Mouse (Mus musculus) forebrain, embryonic 11.5 days (tissue): ENCODE measurements at regions not wholly inside any gene's neighbourhood (a gene's known extent, or its start where the extent isn't known, plus 50 kb on each side); places are given as distances from the start of the nearest gene placed in this dataset.

ENCODE experiments used
- ATAC-seq: fragments of 200-750 bp; cut with Nextera tagmentation; replicated peaks from 2 replicates; pipeline ENCODE4 v1.8.0; 2017; ENCODE audit warnings: moderate TSS enrichment; ENCODE audit not compliant: low FRiP score
- DNase-seq: peaks from one replicate; pipeline ENCODE4 v3.0.0-alpha.2; 2017; ENCODE audit warnings: low spot score
- H3K27ac ChIP-seq: fragments of 300-500 bp; sonication (generic); 2 replicates; pipeline ENCODE4 v1.5.1; 2014; ENCODE audit warnings: low read depth, low read length
- H3K27me3 ChIP-seq: fragments of 300-500 bp; sonication (generic); 2 replicates; pipeline ENCODE4 v1.6.1; 2014; ENCODE audit warnings: mild to moderate bottlenecking, low read length, mixed read lengths; ENCODE audit not compliant: control insufficient read depth, insufficient read depth
- H3K36me3 ChIP-seq: fragments of 300-500 bp; sonication (generic); 2 replicates; pipeline ENCODE4 v1.6.1; 2014; ENCODE audit warnings: mild to moderate bottlenecking, low read length, moderate library complexity, mixed read lengths; ENCODE audit not compliant: control insufficient read depth, insufficient read depth
- H3K4me1 ChIP-seq: fragments of 300-500 bp; sonication (generic); replicated peaks from 2 replicates; pipeline ENCODE4 v1.6.1; 2014; ENCODE audit warnings: low read length, mixed read lengths; ENCODE audit not compliant: control insufficient read depth, insufficient read depth
- H3K4me2 ChIP-seq: fragments of 300-500 bp; sonication (generic); 2 replicates; pipeline ENCODE4 v1.6.1; 2014; ENCODE audit warnings: low read depth, mild to moderate bottlenecking, low read length, moderate library complexity, mixed read lengths; ENCODE audit not compliant: severe bottlenecking
- H3K4me3 ChIP-seq: fragments of 300-500 bp; sonication (generic); 2 replicates; pipeline ENCODE4 v1.5.1; 2014; ENCODE audit warnings: low read depth, low read length
- H3K9ac ChIP-seq: fragments of 300-500 bp; sonication (generic); 2 replicates; pipeline ENCODE4 v1.6.1; 2014; ENCODE audit warnings: low read length
- H3K9me3 ChIP-seq: fragments of 300-500 bp; sonication (generic); 2 replicates; pipeline ENCODE4 v1.6.1; 2016; ENCODE audit warnings: low read length, mixed read lengths; ENCODE audit not compliant: control insufficient read depth
- WGBS: fragments of 180-500 bp; shearing (Covaris S2); extraction: QIAGEN DNeasy Blood & Tissue Kit; methylation state at CpG from one replicate; pipeline ENCODE4 v1.1.7; 2014; 5-methylcytosine and 5-hydroxymethylcytosine counted together

GRCm38 (mm10) chr1:187413881-187414280, 194.7 kb upstream of the Esrrg start:
- no peaks in the 10 kb centered on the region for H3K4me1 ChIP-seq
- no peak for ATAC-seq
- no peak overlapping the region for H3K27ac ChIP-seq
- no peaks in the 10 kb centered on the region for H3K27me3 ChIP-seq
- H3K9ac ChIP-seq: no peak overlapping the region
- DNase-seq: no peak
- no peaks in the 10 kb centered on the region for H3K36me3 ChIP-seq
- no peak overlapping the region for H3K4me2 ChIP-seq
- H3K9me3 ChIP-seq: no peaks in the 10 kb centered on the region
- no peak overlapping the region for H3K4me3 ChIP-seq
- WGBS: 90% methylated on average over 6 of the region's 6 CpGs

DNA sequence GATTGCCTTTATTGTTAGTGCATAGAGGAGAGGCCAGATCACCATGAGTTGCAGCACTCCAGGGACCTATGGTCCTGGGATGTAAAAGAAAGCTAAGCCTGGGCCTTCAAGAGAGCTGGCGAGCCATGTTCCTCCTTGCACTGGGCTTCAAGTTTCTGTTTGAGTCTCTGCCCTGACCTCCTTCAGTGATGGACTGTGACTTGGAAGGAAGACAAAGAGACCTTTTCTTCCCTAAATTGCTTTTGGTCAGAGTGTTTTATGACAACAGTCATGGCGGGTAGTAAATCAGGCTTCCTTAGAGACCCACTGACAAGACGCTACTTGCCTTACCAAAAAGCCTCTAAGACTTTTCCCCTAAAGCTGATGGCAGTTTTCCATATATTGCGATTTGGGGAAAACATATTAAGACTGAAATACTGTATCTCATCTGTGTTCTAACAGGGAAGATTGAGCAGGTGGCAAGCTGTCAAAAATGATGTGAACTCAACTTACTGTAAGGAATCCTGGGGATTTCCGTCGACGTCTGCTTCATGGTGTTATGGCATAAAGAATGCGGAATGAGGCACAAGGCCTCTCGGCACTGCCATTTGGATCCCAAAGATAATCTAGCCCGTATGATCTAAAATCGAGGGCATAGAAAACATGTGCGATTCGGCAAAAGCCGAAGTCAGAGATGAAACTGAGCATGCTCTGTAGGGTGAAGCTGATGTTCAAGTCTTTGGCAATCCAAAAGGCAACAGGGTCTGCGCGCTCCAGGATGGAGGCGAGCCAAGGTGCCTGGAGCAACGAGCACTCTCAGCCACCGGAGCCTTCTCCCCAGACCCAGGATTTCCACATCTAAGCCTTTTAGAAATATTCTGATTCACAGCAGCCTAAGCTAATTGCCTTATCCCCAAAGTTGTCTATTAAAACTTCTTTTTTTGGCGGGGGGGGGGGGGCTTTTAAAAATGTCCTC, 190.1 kb upstream of the Esrrg start:
- Histone ChIP-seq H3K27ac (no peak overlapping the region), H3K4me2 (no peak overlapping the region), H3K4me1 (no peaks in the 10 kb centered on the region), H3K9me3 (no peaks in the 10 kb centered on the region), H3K36me3 (no peaks in the 10 kb centered on the region), H3K4me3 (no peak overlapping the region), H3K9ac (no peak overlapping the region), H3K27me3 (no peaks in the 10 kb centered on the region)
- DNase-seq (no peak), ATAC-seq (no peak)
- WGBS: 91% methylated on average over 20 of the region's 20 CpGs

GRCm38 (mm10) chr1:187428536-187429215, 179.9 kb upstream of the Esrrg start:
- no peak overlapping the region for H3K4me2 ChIP-seq
- ATAC-seq (no peak), DNase-seq (no peak)
- 69% methylated on average over 9 of the region's 9 CpGs for WGBS
- no peak overlapping the region for H3K9ac ChIP-seq
- H3K36me3 ChIP-seq: no peaks in the 10 kb centered on the region
- no peak overlapping the region for H3K4me3 ChIP-seq
- H3K27ac ChIP-seq: no peak overlapping the region
- no peaks in the 10 kb centered on the region for H3K27me3 ChIP-seq
- no peaks in the 10 kb centered on the region for H3K9me3 ChIP-seq
- no peaks in the 10 kb centered on the region for H3K4me1 ChIP-seq

GRCm38 (mm10) chr1:187433716-187434634, 174.6 kb upstream of the Esrrg start:
- Histone ChIP-seq H3K4me3 (no peak overlapping the region), H3K36me3 (no peaks in the 10 kb centered on the region), H3K4me2 (no peak overlapping the region), H3K27me3 (no peaks in the 10 kb centered on the region), H3K27ac (no peak overlapping the region), H3K9ac (no peak overlapping the region), H3K9me3 (no peaks in the 10 kb centered on the region), H3K4me1 (no peaks in the 10 kb centered on the region)
- WGBS: 93% methylated on average over 24 of the region's 24 CpGs
- ATAC-seq: no peak
- DNase-seq: no peak

DNA sequence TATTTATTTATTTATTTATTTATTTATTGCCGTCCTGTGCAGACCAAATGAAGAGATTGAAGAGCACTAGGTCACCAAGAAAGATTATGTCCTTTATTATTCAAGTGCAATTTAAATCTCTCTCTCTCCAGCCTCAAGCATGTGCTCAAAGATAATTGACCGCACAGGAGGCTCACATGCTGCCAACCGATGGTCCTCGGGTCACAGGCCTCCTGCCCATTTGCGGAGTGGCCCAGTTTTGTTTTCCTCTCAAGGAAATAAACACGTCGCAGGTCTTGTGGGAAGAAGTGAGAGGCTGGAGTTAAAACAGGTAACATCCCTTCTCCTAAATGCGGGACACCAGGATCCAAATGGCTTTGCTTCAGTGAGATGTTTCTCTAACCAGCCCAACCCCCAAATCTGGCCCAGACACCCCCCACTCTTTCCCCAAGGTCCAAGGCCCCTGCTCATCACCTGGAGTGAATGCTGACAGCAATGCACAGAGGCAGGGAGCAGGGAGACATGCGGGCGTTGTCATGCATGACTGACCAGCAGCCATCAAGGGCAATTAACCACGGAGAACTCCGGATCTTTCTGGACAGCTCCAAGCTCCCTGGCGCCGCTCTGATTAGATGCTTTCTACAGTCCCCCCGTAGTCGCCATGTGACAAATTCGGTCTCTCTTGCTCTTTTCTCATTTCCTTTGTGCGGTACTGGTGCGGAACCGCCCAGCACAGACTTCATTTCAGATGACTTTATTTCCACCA, 169.2 kb upstream of the Esrrg start:
- ATAC-seq: 0 out of 2 replicates have a peak, but pooled peaks have one; percentile 36
- Histone ChIP-seq H3K27ac (no peak overlapping the region), H3K4me1 (no peaks in the 10 kb centered on the region), H3K9ac (no peak overlapping the region), H3K36me3 (no peaks in the 10 kb centered on the region), H3K27me3 (no peaks in the 10 kb centered on the region), H3K4me3 (no peak overlapping the region), H3K9me3 (no peaks in the 10 kb centered on the region), H3K4me2 (no peak overlapping the region)
- WGBS: 75% methylated on average over 20 of the region's 20 CpGs
- DNase-seq: no peak

GRCm38 (mm10) chr1:187441668-187442193, 166.9 kb upstream of the Esrrg start:
- H3K4me3 ChIP-seq: no peak overlapping the region
- H3K9me3 ChIP-seq: no peaks in the 10 kb centered on the region
- H3K9ac ChIP-seq: no peak overlapping the region
- ATAC-seq (no peak), DNase-seq (no peak)
- WGBS: 64% methylated on average over 3 of the region's 3 CpGs
- H3K36me3 ChIP-seq: no peaks in the 10 kb centered on the region
- no peaks in the 10 kb centered on the region for H3K27me3 ChIP-seq
- H3K4me1 ChIP-seq: no peaks in the 10 kb centered on the region
- no peak overlapping the region for H3K4me2 ChIP-seq
- no peak overlapping the region for H3K27ac ChIP-seq

DNA sequence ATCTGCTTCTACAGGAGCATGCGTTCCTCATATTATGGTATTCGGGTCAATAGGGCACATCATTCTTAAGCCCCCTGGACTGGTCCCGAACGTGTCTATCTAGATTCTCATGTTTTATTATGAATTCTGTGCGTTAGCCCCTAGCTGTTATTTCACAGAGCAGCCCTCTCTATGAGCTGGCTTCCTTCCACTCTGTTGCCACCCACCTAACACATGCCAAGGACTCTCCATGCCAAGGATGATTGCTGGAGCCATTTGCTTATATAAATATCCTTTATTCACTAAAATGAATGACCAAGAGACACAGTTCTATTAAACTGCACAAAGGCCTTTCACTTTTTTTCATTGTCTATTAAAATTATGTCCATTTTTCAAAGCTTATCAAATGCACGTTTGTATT, 162.1 kb upstream of the Esrrg start:
- DNase-seq (no peak), ATAC-seq (no peak)
- Histone ChIP-seq H3K9me3 (no peaks in the 10 kb centered on the region), H3K4me1 (0 out of 2 replicates have a peak, but pooled peaks cover 4% of the 10 kb centered on the region), H3K4me2 (no peak overlapping the region), H3K27me3 (no peaks in the 10 kb centered on the region), H3K36me3 (no peaks in the 10 kb centered on the region), H3K27ac (no peak overlapping the region), H3K4me3 (no peak overlapping the region), H3K9ac (no peak overlapping the region)
- 89% methylated on average over 6 of the region's 6 CpGs for WGBS
